Mouse (Mus musculus) lung, adult 2 months (tissue): ENCODE measurements around the gene Zcchc2. TPM values are rescaled to one million over a fixed set of nuclear protein-coding genes. Genes with fewer than 3 reads are reported as not detected.

Source experiments
- DNase-seq: peaks from one replicate; pipeline ENCODE4 v3.0.0; 2022
- H3K4me1 ChIP-seq: fragments of 200-500 bp; 2 replicates; pipeline ENCODE4 v1.6.1; 2011; ENCODE audit warnings: low read length; ENCODE audit not compliant: control insufficient read depth, insufficient read depth
- H3K4me3 ChIP-seq: fragments of 200-500 bp; replicated peaks from 2 replicates; pipeline ENCODE3; 2011; ENCODE audit warnings: low read depth, mild to moderate bottlenecking, control low read depth, low read length; ENCODE audit errors: extremely low read depth
- CTCF ChIP-seq: fragments of 200-500 bp; IDR thresholded peaks from 2 replicates; pipeline ENCODE4 v1.5.1; 2011; ENCODE audit warnings: mild to moderate bottlenecking, low read length, control low read depth; ENCODE audit not compliant: insufficient read depth
- POLR2A ChIP-seq: fragments of 200-500 bp; IDR thresholded peaks from 2 replicates; pipeline ENCODE4 v1.6.1; 2011; ENCODE audit warnings: low read depth, mild to moderate bottlenecking, control low read depth, low read length, borderline replicate concordance; ENCODE audit errors: extremely low read depth
- WGBS: fragments of 180-500 bp; shearing (Covaris S2); methylation state at CpG from one replicate; pipeline ENCODE4 v1.1.7; 2018; 5-methylcytosine and 5-hydroxymethylcytosine counted together
- polyA plus RNA-seq: library from polyadenylated mRNA; depleted of rRNA; stranded (reverse); fragments of >200 nt; gene quantifications from 2 replicates; pipeline ENCODE4 v1.2.3, GENCODE M21; 2012

Zcchc2 gene
- polyA plus RNA-seq, 1 experiment = 13.6 TPM

DNA sequence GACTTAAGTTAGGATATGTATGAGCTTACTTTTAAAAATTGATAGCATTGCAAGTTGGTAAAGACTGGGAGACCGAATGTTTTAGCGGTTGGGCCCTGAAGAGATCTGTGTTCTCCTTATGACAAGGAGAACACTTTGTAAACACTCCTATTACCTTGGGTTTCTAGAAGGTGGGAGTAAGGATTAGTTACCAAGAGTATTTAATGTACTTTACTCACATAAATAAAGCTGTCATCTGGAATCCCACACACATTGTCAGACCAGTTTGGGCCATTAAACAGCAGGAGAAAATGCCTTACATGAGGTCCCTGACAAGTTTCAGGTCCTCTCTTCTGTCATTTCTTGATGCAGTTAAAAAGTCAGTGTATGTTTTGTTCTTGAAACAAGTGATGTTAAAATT lies 9.6 kb downstream of the Zcchc2 start:
- H3K4me3 ChIP-seq = no peak overlapping the region
- DNase-seq = no peak
- WGBS = 71% methylated on average over 2 of the region's 2 CpGs
- no peak for TF ChIP-seq CTCF
- TF ChIP-seq POLR2A = no peak
- peaks cover 10% of the 10 kb centered on the region for H3K4me1 ChIP-seq

DNA sequence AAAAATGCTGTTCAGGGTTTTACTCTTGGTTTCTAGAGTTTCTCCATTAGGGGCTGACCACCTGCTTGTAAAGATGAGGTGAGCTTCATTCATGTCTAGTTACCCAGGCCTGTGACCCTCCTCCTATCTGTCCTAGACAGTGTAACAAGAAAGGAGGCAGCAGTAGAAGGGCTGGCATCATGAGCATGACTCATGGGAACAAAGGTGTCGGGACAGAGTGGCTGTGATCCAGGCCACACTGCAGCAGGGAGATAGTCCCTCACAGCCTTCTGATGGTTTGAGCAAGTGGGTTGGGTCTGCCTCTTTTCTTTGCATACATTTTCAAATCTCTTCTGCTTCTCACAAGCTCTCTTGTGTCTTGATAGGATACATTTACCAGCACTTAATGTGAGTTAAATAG lies 17.4 kb downstream of the Zcchc2 start:
- no peak for TF ChIP-seq POLR2A
- no peak for TF ChIP-seq CTCF
- no peak overlapping the region for H3K4me3 ChIP-seq
- 85% methylated on average over 1 of the region's 1 CpGs for WGBS
- DNase-seq = no peak
- no peaks in the 10 kb centered on the region for H3K4me1 ChIP-seq

DNA sequence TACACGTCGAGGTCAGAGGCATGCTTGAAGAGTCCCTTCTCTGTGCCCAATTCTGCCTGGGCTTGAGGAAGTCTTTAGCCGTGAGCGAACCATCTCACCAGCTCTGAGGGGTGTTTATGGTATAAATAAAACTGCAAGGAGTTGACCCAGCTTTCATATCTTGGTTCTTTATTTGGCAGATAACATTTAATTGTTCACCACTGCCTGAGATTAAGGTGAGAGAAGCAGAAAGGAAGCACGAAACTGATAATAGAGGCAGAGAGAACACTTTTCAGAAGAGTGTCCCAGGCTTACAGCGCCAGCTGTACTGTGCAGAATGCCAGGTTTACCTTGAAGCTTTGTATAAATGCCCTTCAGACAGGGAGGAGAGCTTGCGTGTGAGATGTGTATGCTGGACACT lies 20.9 kb downstream of the Zcchc2 start:
- no peak for DNase-seq
- WGBS = 80% methylated on average over 7 of the region's 7 CpGs
- Histone ChIP-seq H3K4me3 (no peak overlapping the region), H3K4me1 (no peaks in the 10 kb centered on the region)
- TF ChIP-seq POLR2A (no peak), CTCF (no peak)

DNA sequence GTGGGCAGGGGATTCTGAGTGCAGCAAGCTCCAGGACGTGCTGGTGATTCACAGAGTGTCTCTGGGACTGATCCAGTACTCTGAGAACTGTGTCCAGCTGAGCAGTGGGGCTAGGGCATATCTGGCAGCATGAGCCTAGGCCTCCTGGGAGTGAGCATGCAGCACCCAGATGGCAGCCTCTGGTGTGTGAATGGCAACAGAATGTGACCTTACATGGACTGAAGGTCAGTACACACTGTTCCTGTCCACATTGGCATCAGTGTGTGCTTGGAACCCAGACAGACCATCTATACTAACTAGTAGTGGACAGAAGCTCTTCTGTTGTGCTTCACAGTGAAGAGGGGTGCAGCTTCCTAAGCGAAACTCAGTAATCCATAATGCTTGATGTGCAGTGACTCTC lies 23.6 kb downstream of the Zcchc2 start:
- no peak for DNase-seq
- no peak overlapping the region for H3K4me3 ChIP-seq
- WGBS = 95% methylated on average over 2 of the region's 2 CpGs
- H3K4me1 ChIP-seq = no peaks in the 10 kb centered on the region
- no peak for TF ChIP-seq POLR2A
- TF ChIP-seq CTCF = no peak

DNA sequence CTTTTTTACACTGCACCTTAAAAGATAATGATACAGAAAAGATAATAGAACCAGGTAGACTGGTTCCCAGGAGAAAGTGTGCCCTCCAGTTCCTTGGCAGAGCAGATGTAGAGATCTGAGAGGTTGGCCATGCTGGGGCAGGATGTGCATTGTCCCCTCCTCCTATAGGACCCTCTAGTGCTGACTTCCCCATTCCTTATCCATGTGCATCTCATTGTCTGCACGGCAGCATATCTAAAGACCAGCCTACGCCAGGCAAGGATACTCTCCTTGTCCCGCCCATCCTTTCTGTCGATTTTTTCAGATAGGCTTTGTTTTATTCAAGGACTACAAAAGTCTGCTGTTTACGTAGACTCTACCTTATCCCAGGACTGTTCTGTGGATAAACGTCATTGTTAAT lies 26.1 kb downstream of the Zcchc2 start:
- no peak for DNase-seq
- Histone ChIP-seq H3K4me1 (no peaks in the 10 kb centered on the region), H3K4me3 (no peak overlapping the region)
- 50% methylated on average over 6 of the region's 6 CpGs for WGBS
- TF ChIP-seq POLR2A (no peak), CTCF (no peak)

DNA sequence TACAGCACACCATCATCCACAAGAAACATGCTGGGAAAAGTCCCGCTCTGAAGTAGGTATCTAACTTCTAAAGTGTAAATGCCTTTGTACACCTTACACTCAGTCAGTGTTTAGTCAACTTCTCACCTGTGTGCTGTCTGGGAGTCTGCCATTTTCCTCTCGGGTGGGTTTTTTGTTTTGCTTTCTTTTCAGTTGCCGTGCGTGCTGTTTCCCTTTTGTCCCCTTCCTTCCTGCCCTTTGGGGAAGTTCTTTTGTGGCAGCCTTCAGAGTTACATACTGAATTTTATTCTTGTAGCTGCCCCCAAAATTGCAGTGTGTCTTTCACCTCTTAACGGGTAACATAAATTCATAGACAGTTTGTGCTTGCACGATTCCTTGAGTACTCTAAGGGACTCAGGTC lies 29.6 kb downstream of the Zcchc2 start:
- TF ChIP-seq CTCF (no peak), POLR2A (no peak)
- 64% methylated on average over 6 of the region's 6 CpGs for WGBS
- H3K4me1 ChIP-seq = no peaks in the 10 kb centered on the region
- DNase-seq = no peak
- H3K4me3 ChIP-seq = no peak overlapping the region

DNA sequence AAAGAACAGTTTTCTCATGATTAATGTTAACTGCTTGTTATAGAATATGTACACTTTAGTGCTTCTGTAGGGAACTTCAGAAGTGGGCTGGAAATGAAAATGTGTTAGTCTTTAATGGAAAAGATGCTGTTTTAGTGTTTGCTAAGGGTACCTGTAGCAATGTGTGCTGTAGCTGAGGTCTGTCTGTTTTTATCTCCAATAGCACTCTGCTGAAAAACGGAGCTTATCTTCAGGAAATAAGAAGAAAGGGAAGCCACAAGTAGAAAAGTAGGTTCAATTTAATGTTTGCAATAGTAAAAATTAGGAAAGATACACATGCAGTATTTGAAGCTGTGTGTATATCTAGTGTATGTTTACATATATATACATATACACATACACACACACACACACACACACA lies 32.8 kb downstream of the Zcchc2 start:
- WGBS = 59% methylated on average over 1 of the region's 1 CpGs
- no peak for DNase-seq
- Histone ChIP-seq H3K4me3 (no peak overlapping the region), H3K4me1 (no peaks in the 10 kb centered on the region)
- TF ChIP-seq CTCF (no peak), POLR2A (no peak)

DNA sequence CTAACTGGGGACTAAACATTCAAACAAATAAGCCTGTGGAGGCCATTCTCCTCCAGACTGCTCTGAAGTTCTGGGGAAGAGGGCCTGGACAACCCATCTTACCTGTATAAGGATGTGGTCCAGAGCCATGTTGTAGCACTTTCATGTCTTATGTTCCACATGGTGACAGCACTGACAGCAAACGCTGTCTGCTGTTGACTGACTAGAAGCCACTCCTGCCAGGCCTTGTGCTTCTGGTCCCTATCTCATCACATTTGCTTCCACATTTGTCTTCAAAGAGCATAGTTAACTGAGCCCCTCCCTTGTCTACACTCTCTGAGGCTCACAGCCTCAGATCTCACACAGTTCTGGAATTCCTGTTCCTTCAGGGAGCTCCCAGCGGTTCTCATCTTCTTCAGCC lies 34.0 kb downstream of the Zcchc2 start:
- Histone ChIP-seq H3K4me1 (no peaks in the 10 kb centered on the region), H3K4me3 (no peak overlapping the region)
- no peak for DNase-seq
- WGBS = 87% methylated on average over 2 of the region's 2 CpGs
- TF ChIP-seq CTCF = no peak
- no peak for TF ChIP-seq POLR2A

DNA sequence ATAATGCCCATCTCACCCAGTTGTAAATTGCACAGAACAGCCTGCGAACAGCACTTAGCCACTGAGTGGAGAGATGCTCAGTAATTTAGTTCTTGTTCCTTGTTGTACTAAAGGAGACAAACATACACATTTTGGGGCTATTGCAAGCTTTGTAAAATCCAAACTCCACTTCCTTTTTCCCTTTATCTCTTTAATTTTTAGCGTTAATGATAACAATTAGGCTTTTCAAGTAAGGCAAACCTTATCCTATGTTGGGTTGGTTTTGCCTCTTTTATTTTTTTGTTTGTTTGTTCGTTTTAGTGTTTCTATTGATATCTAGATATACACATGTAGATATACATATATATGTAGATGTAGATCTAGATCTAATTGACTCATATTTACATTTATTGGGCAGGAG lies 34.6 kb downstream of the Zcchc2 start:
- no peak for TF ChIP-seq CTCF
- TF ChIP-seq POLR2A = no peak
- Histone ChIP-seq H3K4me1 (no peaks in the 10 kb centered on the region), H3K4me3 (no peak overlapping the region)
- WGBS = 95% methylated on average over 3 of the region's 3 CpGs
- DNase-seq = no peak

DNA sequence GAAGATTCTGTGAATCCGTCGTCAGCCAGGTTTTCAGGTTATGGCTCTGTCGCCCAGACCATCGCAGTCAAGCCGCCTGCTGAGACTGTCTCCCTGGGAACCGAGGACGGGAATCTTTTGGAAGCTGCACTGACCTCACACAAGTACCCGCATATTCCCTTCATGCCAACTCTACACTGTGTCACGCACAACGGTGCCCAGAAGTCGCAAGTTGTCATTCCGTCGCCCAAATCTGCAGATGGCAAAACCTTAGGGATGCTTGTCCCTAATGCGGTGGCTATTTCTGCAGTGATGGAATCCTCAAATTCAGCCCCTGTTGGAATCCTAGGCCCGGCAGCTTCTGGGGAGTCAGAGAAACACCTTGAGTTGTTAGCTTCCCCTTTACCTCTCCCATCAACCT lies 39.6 kb downstream of the Zcchc2 start:
- 95% methylated on average over 15 of the region's 15 CpGs for WGBS
- no peak overlapping the region for H3K4me3 ChIP-seq
- TF ChIP-seq CTCF (no peak), POLR2A (no peak)
- 0 out of 2 replicates have a peak, but pooled peaks cover 2% of the 10 kb centered on the region for H3K4me1 ChIP-seq
- DNase-seq = no peak

DNA sequence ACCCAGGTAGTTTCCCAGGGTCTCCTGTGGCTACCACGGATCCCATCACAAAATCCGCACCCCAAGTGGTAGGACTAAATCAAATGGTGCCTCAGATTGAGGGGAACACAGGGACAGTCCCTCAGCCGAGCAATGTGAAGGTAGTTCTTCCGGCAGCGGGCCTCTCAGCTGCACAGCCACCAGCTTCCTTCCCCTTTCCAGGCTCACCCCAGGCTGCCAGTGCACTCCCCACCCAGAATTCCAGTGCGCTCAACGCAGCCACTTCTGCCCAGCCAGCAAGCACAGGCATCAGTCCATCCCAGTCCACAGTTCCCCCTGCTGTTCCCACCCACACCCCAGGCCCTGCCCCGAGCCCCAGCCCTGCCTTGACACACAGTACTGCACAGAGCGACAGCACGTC lies 40.1 kb downstream of the Zcchc2 start:
- DNase-seq = no peak
- WGBS = 89% methylated on average over 10 of the region's 10 CpGs
- TF ChIP-seq CTCF (no peak), POLR2A (no peak)
- H3K4me3 ChIP-seq = no peak overlapping the region
- 0 out of 2 replicates have a peak, but pooled peaks cover 2% of the 10 kb centered on the region for H3K4me1 ChIP-seq
